Mouse (Mus musculus) hindbrain, embryonic 13.5 days (tissue): ENCODE measurements at regions not wholly inside any gene's neighbourhood (a gene's known extent, or its start where the extent isn't known, plus 50 kb on each side); places are given as distances from the start of the nearest gene placed in this dataset.

Experiments used
- ATAC-seq: fragments of 200-750 bp; cut with Nextera tagmentation; 2 replicates; pipeline ENCODE4 v1.8.0; 2017; ENCODE audit warnings: moderate TSS enrichment; ENCODE audit not compliant: low FRiP score
- H3K27ac ChIP-seq: fragments of 300-500 bp; sonication (generic); 2 replicates; pipeline ENCODE4 v1.5.1; 2015; ENCODE audit warnings: inconsistent platforms, mild to moderate bottlenecking, moderate library complexity
- H3K27me3 ChIP-seq: fragments of 300-500 bp; sonication (generic); 2 replicates; pipeline ENCODE4 v1.6.1; 2015; ENCODE audit warnings: mild to moderate bottlenecking, inconsistent platforms
- H3K36me3 ChIP-seq: fragments of 300-500 bp; sonication (generic); 2 replicates; pipeline ENCODE4 v1.6.1; 2015; ENCODE audit warnings: mild to moderate bottlenecking, inconsistent platforms
- H3K4me1 ChIP-seq: fragments of 300-500 bp; sonication (generic); replicated peaks from 2 replicates; pipeline ENCODE4 v1.6.1; 2015; ENCODE audit warnings: inconsistent platforms
- H3K4me2 ChIP-seq: fragments of 300-500 bp; sonication (generic); 2 replicates; pipeline ENCODE4 v1.6.1; 2015; ENCODE audit warnings: inconsistent platforms, mild to moderate bottlenecking, moderate library complexity
- H3K4me3 ChIP-seq: fragments of 300-500 bp; sonication (generic); 2 replicates; pipeline ENCODE4 v1.5.1; 2015; ENCODE audit warnings: mild to moderate bottlenecking, inconsistent platforms
- H3K9ac ChIP-seq: fragments of 300-500 bp; sonication (generic); 2 replicates; pipeline ENCODE4 v1.6.1; 2015; ENCODE audit warnings: mild to moderate bottlenecking, inconsistent platforms
- H3K9me3 ChIP-seq: fragments of 300-500 bp; sonication (generic); 2 replicates; pipeline ENCODE4 v1.6.1; 2016; ENCODE audit warnings: inconsistent platforms
- WGBS: fragments of 180-500 bp; shearing (Covaris S2); methylation state at CpG from one replicate; pipeline ENCODE4 v1.1.7; 2015; 5-methylcytosine and 5-hydroxymethylcytosine counted together

- ATAC-seq: no peak
Measured at GRCm38 (mm10) chr13:103390991-103391390, 56.7 kb upstream of the Mast4 start.

GRCm38 (mm10) chr13:103386948-103387347 is 52.7 kb upstream of the Mast4 start:
- H3K9ac ChIP-seq: no peak overlapping the region
- H3K27ac ChIP-seq: no peak overlapping the region
- no peak for ATAC-seq
- no peaks in the 10 kb centered on the region for H3K27me3 ChIP-seq
- no peak overlapping the region for H3K4me3 ChIP-seq
- 94% methylated on average over 5 of the region's 5 CpGs for WGBS
- H3K4me1 ChIP-seq: no peaks in the 10 kb centered on the region
- H3K9me3 ChIP-seq: peaks cover 6% of the 10 kb centered on the region; the same call in 1 of the 2 replicates
- no peak overlapping the region for H3K4me2 ChIP-seq
- H3K36me3 ChIP-seq: no peaks in the 10 kb centered on the region

More at GRCm38 (mm10) chr13:103390991-103391390, 56.7 kb upstream of the Mast4 start:
- no peaks in the 10 kb centered on the region for H3K27me3 ChIP-seq
- H3K4me2 ChIP-seq: no peak overlapping the region
- H3K36me3 ChIP-seq: no peaks in the 10 kb centered on the region
- WGBS: 95% methylated on average over 3 of the region's 3 CpGs
- H3K9me3 ChIP-seq: peaks cover 6% of the 10 kb centered on the region; the same call in 1 of the 2 replicates
- no peaks in the 10 kb centered on the region for H3K4me1 ChIP-seq
- H3K27ac ChIP-seq: no peak overlapping the region
- H3K9ac ChIP-seq: no peak overlapping the region
- no peak overlapping the region for H3K4me3 ChIP-seq
